Mouse (Mus musculus) midbrain, embryonic 11.5 days (tissue): ENCODE results near the gene Arhgef38. TPM values are rescaled to one million over a fixed set of nuclear protein-coding genes. Genes with fewer than 3 reads are reported as not detected.

ENCODE experiments used
- ATAC-seq: fragments of 200-750 bp; cut with Nextera tagmentation; 2 replicates; pipeline ENCODE4 v1.8.0; 2017; ENCODE audit warnings: moderate TSS enrichment, moderate library complexity; ENCODE audit not compliant: low FRiP score
- DNase-seq: peaks from one replicate; pipeline ENCODE4 v3.0.0; 2015; ENCODE audit warnings: low spot score; ENCODE audit errors: missing footprints
- H3K27ac ChIP-seq: fragments of 300-500 bp; sonication (generic); 2 replicates; pipeline ENCODE4 v1.5.1; 2014; ENCODE audit warnings: low read depth, low read length
- H3K27me3 ChIP-seq: fragments of 300-500 bp; sonication (generic); 2 replicates; pipeline ENCODE4 v1.6.1; 2014; ENCODE audit warnings: mild to moderate bottlenecking, low read length, moderate library complexity, mixed read lengths; ENCODE audit not compliant: control insufficient read depth, insufficient read depth
- H3K36me3 ChIP-seq: fragments of 300-500 bp; sonication (generic); 2 replicates; pipeline ENCODE4 v1.6.1; 2014; ENCODE audit warnings: mild to moderate bottlenecking, low read length, moderate library complexity, mixed read lengths; ENCODE audit not compliant: control insufficient read depth, insufficient read depth
- H3K4me1 ChIP-seq: fragments of 300-500 bp; sonication (generic); 2 replicates; pipeline ENCODE4 v1.6.1; 2014; ENCODE audit warnings: low read length; ENCODE audit not compliant: control insufficient read depth, insufficient read depth
- H3K4me2 ChIP-seq: fragments of 300-500 bp; sonication (generic); 2 replicates; pipeline ENCODE4 v1.6.1; 2014; ENCODE audit warnings: mild to moderate bottlenecking, moderate library complexity
- H3K4me3 ChIP-seq: fragments of 300-500 bp; sonication (generic); 2 replicates; pipeline ENCODE4 v1.5.1; 2014; ENCODE audit warnings: low read depth, low read length
- H3K9ac ChIP-seq: fragments of 300-500 bp; sonication (generic); 2 replicates; pipeline ENCODE4 v1.6.1; 2014; ENCODE audit warnings: low read length
- H3K9me3 ChIP-seq: fragments of 300-500 bp; sonication (generic); 2 replicates; pipeline ENCODE4 v1.6.1; 2016; ENCODE audit warnings: low read length; ENCODE audit not compliant: control insufficient read depth
- WGBS: fragments of 180-500 bp; shearing (Covaris S2); extraction: QIAGEN DNeasy Blood & Tissue Kit; methylation state at CpG from one replicate; pipeline ENCODE4 v1.1.7; 2014; 5-methylcytosine and 5-hydroxymethylcytosine counted together
- polyA plus RNA-seq: library from polyadenylated mRNA; unstranded; fragments of >200 nt; fragmentation: Nextera tagmentation; extraction: Ambion mirVana; gene quantifications from 2 replicates; pipeline ENCODE4 v1.2.1, GENCODE M21; 2014

Arhgef38 gene
- polyA plus RNA-seq, 1 experiment from 2014 or later, result 0.10 TPM

DNA sequence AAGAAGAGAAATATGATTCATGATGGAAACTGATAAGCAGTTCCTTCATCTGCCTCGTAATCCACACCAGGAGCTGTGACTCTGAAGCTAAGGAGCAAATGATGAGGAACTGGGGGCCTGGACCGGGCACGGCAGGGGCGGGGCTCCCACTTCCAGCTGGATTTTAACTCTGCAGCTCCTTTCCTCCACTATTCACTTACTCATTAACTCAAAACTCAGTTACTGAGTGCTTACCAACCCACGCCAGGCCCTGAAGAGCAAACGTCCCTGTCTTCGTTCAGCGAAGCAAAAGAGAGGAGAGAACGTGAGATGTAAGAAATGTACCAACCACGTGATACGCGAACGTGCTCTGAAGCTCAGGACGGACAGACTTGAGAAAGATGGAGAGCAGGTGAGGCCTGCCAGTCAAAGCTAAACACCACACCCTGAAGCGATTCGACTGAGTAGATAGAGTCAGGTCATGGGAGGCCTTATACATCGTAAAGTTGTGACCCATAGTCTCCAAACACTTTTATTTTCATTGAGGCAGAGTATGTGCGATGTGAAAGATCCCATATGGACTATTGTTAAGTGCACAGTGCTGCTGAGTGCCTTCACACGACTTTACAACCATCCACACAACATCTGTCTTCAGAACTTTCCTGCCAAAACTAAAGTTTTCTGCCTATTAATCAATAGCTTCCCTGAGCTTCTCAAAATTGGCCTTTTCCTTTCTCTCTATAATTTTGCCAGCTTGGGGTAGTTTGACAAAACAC is 7.3 kb downstream of the Arhgef38 start:
- H3K27me3 ChIP-seq, result no peaks in the 10 kb centered on the region

GRCm38 (mm10) chr3:133218501-133218900 is 16.2 kb downstream of the Arhgef38 start:
- Histone ChIP-seq H3K4me3 (no peak overlapping the region), H3K9ac (no peak overlapping the region), H3K27ac (no peak overlapping the region), H3K36me3 (no peaks in the 10 kb centered on the region), H3K4me2 (no peak overlapping the region), H3K27me3 (no peaks in the 10 kb centered on the region), H3K4me1 (no peaks in the 10 kb centered on the region), H3K9me3 (no peaks in the 10 kb centered on the region)
- ATAC-seq, result no peak
- no peak for DNase-seq
- WGBS, result 75% methylated on average over 7 of the region's 7 CpGs

More for the DNA sequence above, 7.3 kb downstream of the Arhgef38 start:
- no peaks in the 10 kb centered on the region for H3K36me3 ChIP-seq
- no peak overlapping the region for H3K9ac ChIP-seq
- no peak overlapping the region for H3K27ac ChIP-seq
- WGBS, result 89% methylated on average over 19 of the region's 19 CpGs
- H3K4me1 ChIP-seq, result no peaks in the 10 kb centered on the region
- H3K9me3 ChIP-seq, result no peaks in the 10 kb centered on the region
- no peak overlapping the region for H3K4me3 ChIP-seq
- ATAC-seq, result no peak
- DNase-seq, result no peak
- H3K4me2 ChIP-seq, result no peak overlapping the region

DNA sequence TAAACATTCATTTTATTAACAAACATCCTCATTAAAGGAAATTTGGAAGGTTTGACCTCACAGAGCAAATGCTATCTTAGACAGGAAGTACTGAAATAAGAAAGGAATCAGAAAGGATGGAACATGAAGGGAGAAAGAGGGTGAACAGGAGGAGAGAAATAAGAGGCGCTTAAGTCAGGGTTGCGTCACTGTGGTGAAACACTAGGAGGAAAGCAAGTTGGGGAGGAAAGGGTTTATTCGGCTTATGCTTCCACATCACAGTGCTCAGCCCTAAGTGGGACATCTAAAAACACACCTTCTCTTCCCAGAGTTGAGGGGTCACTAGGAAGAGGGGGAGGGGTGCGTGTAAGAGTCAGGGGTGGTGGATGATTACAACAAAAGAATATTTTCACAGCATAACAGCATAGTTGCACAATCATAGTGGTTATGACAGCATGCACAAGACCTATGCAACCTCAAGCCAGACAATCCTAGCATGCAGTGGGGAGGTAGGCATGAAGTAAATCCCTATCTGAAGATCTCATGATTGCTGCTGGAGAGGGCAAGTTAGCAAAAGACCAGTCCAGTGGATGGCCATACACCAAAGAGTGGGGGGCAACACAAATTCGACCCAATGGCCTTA is 19.4 kb downstream of the Arhgef38 start:
- Histone ChIP-seq H3K9me3 (no peaks in the 10 kb centered on the region), H3K4me1 (no peaks in the 10 kb centered on the region), H3K36me3 (no peaks in the 10 kb centered on the region), H3K4me2 (no peak overlapping the region), H3K4me3 (no peak overlapping the region), H3K27me3 (no peaks in the 10 kb centered on the region), H3K9ac (no peak overlapping the region), H3K27ac (no peak overlapping the region)
- WGBS, result 89% methylated on average over 5 of the region's 5 CpGs
- DNase-seq, result no peak
- no peak for ATAC-seq

- 93% methylated on average over 3 of the region's 3 CpGs for WGBS
- Histone ChIP-seq H3K9me3 (no peaks in the 10 kb centered on the region), H3K36me3 (no peaks in the 10 kb centered on the region), H3K27me3 (no peaks in the 10 kb centered on the region), H3K4me3 (no peak overlapping the region), H3K4me1 (no peaks in the 10 kb centered on the region), H3K9ac (no peak overlapping the region), H3K4me2 (no peak overlapping the region), H3K27ac (no peak overlapping the region)
- ATAC-seq, result no peak
- no peak for DNase-seq
These were observed 21.2 kb downstream of the Arhgef38 start for GRCm38 (mm10) chr3:133213434-133214114.

- Histone ChIP-seq H3K36me3 (no peaks in the 10 kb centered on the region), H3K4me3 (no peak overlapping the region), H3K27me3 (no peaks in the 10 kb centered on the region), H3K4me2 (no peak overlapping the region), H3K9ac (no peak overlapping the region), H3K4me1 (no peaks in the 10 kb centered on the region), H3K27ac (no peak overlapping the region), H3K9me3 (no peaks in the 10 kb centered on the region)
- DNase-seq (no peak), ATAC-seq (no peak)
- 92% methylated on average over 3 of the region's 3 CpGs for WGBS
These were observed 23.4 kb downstream of the Arhgef38 start for GRCm38 (mm10) chr3:133211324-133211723.

GRCm38 (mm10) chr3:133203713-133204112 is 31.0 kb downstream of the Arhgef38 start:
- H3K9ac ChIP-seq, result no peak overlapping the region

GRCm38 (mm10) chr3:133202171-133202570 is 32.6 kb downstream of the Arhgef38 start:
- Histone ChIP-seq H3K4me2 (no peak overlapping the region), H3K4me1 (no peaks in the 10 kb centered on the region), H3K36me3 (no peaks in the 10 kb centered on the region), H3K27ac (no peak overlapping the region), H3K9ac (no peak overlapping the region), H3K27me3 (no peaks in the 10 kb centered on the region), H3K4me3 (no peak overlapping the region), H3K9me3 (no peaks in the 10 kb centered on the region)
- DNase-seq (no peak), ATAC-seq (no peak)
- WGBS, result 93% methylated on average over 13 of the region's 13 CpGs

More at GRCm38 (mm10) chr3:133203713-133204112, 31.0 kb downstream of the Arhgef38 start:
- 89% methylated on average over 2 of the region's 2 CpGs for WGBS
- Histone ChIP-seq H3K4me2 (no peak overlapping the region), H3K27ac (no peak overlapping the region), H3K27me3 (no peaks in the 10 kb centered on the region), H3K4me1 (no peaks in the 10 kb centered on the region), H3K4me3 (no peak overlapping the region), H3K9me3 (no peaks in the 10 kb centered on the region), H3K36me3 (no peaks in the 10 kb centered on the region)
- ATAC-seq, result no peak
- DNase-seq, result no peak

GRCm38 (mm10) chr3:133188930-133189329 is 45.8 kb downstream of the Arhgef38 start:
- Histone ChIP-seq H3K27me3 (no peaks in the 10 kb centered on the region), H3K27ac (no peak overlapping the region), H3K9me3 (no peaks in the 10 kb centered on the region), H3K4me1 (no peaks in the 10 kb centered on the region), H3K36me3 (no peaks in the 10 kb centered on the region), H3K4me3 (no peak overlapping the region), H3K4me2 (no peak overlapping the region), H3K9ac (no peak overlapping the region)
- DNase-seq, result no peak
- no peak for ATAC-seq
- 82% methylated on average over 3 of the region's 3 CpGs for WGBS

DNA sequence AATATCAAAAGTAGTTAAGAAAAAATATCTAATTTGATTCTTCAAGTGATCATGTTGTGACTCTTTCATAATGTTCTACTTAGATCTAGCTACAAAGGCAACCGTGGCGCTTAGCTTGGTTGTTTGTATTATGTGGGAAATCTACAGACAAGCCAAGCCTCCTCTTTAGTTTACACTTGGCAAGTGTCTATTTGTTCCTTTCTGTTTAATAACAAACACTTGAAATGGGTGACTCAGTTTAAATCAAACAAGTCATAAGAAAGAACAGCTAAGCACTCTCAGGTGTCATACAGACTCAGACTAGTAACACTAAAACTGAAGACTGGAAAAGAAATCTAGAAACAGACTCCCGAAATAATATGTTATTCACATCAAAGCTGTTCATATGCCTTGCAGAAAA is 47.2 kb downstream of the Arhgef38 start:
- 82% methylated on average over 3 of the region's 3 CpGs for WGBS

More for the DNA sequence above, 47.2 kb downstream of the Arhgef38 start:
- Histone ChIP-seq H3K27ac (no peak overlapping the region), H3K9me3 (no peaks in the 10 kb centered on the region), H3K4me3 (no peak overlapping the region), H3K4me2 (no peak overlapping the region), H3K36me3 (no peaks in the 10 kb centered on the region), H3K9ac (no peak overlapping the region), H3K4me1 (no peaks in the 10 kb centered on the region), H3K27me3 (no peaks in the 10 kb centered on the region)
- DNase-seq (no peak), ATAC-seq (no peak)
